Mouse (Mus musculus) erythroblast, embryonic 14.5 days (primary cell): ENCODE measurements around the gene Ppt2.

Experiments
- GATA1 ChIP-seq: IDR thresholded peaks from 2 replicates; pipeline ENCODE4 v1.6.1; 2012; ENCODE audit warnings: low read length, inconsistent platforms, mixed read lengths
- TAL1 ChIP-seq: IDR thresholded peaks from 3 replicates; pipeline ENCODE4 v1.6.1; 2012; ENCODE audit warnings: low read length, inconsistent platforms, mixed read lengths

DNA sequence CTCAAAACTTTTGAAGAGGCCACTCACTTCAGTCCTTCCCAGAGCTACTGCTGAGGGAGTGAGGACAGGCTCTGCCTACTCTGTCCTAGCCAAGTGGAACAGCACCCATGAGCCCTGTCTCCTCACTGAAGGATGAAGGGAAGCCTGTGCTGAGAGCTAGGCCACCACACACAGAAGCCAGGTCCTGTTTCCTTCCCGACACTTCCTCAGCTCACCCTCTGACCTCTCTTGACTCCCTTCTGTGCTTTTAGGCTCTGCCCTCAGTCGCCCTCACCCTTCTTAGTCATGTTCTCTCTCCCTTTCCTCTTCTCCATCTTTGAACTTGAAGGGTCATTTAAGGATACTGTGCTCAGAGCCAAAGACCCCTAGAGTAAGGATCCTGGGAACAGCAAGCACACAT is 29.0 kb upstream of the Ppt2 start:
- no peak for TF ChIP-seq GATA1
- TF ChIP-seq TAL1, result no peak
